Mouse (Mus musculus): Measurements from ENCODE around the gene Disp3.

DNA sequence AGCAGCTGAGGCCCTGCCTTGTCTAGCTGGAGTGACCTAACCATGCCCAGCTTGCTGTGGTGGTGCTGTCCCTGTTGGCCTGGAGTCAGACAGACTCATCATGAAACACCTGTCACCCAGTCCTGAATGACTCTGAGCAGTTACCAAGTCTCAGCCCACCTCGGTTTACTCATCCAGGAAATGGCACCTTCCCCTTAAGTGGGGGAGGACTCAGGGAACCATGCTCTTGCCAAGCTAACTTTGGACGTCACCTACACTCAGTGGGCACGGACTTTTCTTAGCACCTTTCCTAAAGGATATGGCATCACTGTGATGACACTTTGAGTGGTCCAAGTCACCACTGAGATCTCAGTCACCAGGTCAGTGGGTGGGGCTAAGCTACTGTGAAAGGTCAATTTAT is 38.2 kb upstream of the Disp3 start:
- TF ChIP-seq CTCF (conservative IDR thresholded peaks at IDR 0.05; ENCODE audit: low read length) (no peak), NANOG (IDR thresholded peaks at IDR 0.05; ENCODE audit: borderline replicate concordance, low read length) (no peak), POU5F1 (IDR thresholded peaks at IDR 0.05; ENCODE audit: borderline replicate concordance, low read length) (no peak)
